Comparison of ENCODE assay signal across 16 mouse cellular contexts in genomic region chr13:54912894-54913621, GRCm38 (mm10). TPM values are rescaled to one million over a fixed set of nuclear protein-coding genes. Genes with fewer than 3 reads are reported as not detected.
DNase-seq lines count a peak whose midpoint lies in the region; ATAC-seq and TF ChIP-seq lines count a peak whose summit lies in the region.
"Had no signal": no experiment of that assay in that cellular context is flagged by ENCODE, and none has a peak within 500 bp of the region (broad histone marks: within the 10 kb centered on the region; RNA-seq: fewer than 3 reads in every experiment).

No protein-coding gene starts in this region.

- no peak overlapping the region for H3K4me2 ChIP-seq in forebrain, postnatal 0 days (ENCODE audit: low read depth)
- H3K4me2 ChIP-seq: embryonic facial prominence, embryonic 13.5 days had no signal

- TF ChIP-seq CTCF in E14TG2a.4 (conservative IDR thresholded peaks at IDR 0.05; ENCODE audit: low read length) = no peak
- TF ChIP-seq CTCF in forebrain, postnatal 0 days (IDR thresholded peaks at IDR 0.05; ENCODE audit: low read depth) = no peak

- intact Hi-C loops in left cerebral cortex, postnatal 4 days (cut with DNase I) = no loop called here

- H3K9ac ChIP-seq in forebrain, postnatal 0 days = no peak overlapping the region
- H3K9ac ChIP-seq: embryonic facial prominence, embryonic 13.5 days; liver, embryonic 14.5 days; midbrain, embryonic 12.5 days had no signal

- H3K4me1 ChIP-seq in E14TG2a.4 (replicated peaks; ENCODE audit: low read depth, low read length) = peaks cover 78% of the 10 kb centered on the region
- H3K4me1 ChIP-seq in forebrain, postnatal 0 days (ENCODE audit: insufficient read depth) = peaks cover 6% of the 10 kb centered on the region; the same call in 1 of the 2 replicates

- H3K4me3 ChIP-seq in E14TG2a.4 (replicated peaks; ENCODE audit: low read length) = peak overlapping the region; percentile 43; the same call in 1 of the 2 replicates
- H3K4me3 ChIP-seq in forebrain, postnatal 0 days (ENCODE audit: low read depth, low read length) = no peak overlapping the region

- peaks cover 29% of the 10 kb centered on the region for H3K27me3 ChIP-seq in E14TG2a.4 (ENCODE audit: insufficient read depth, low read length)
- H3K27me3 ChIP-seq in forebrain, postnatal 0 days (ENCODE audit: insufficient read depth, low read length) = no peaks in the 10 kb centered on the region

- DNase-seq in left cerebral cortex, postnatal 4 days = peak; percentile 45
- DNase-seq in left cerebral cortex, adult 8-10 months (ENCODE audit: low spot score in 2 of 2) = no peak
- peak; percentile 93 for DNase-seq in Muller cell, postnatal 12 days (ENCODE audit: inconsistent ontology term)
- peak; percentile 15 for DNase-seq in forebrain, postnatal 0 days
- DNase-seq in ovary, adult 18-20 months (ENCODE audit: low spot score) = no peak
- DNase-seq in cerebellum, postnatal 36 days = no peak
- DNase-seq: cerebellum, adult 9-11 months; heart, postnatal 4 days; kidney, postnatal 10 days had no signal

- ATAC-seq in forebrain, postnatal 0 days = no peak; the same call in 1 of the 2 replicates
- ATAC-seq: CD4-positive, CD25-positive, alpha-beta regulatory T cell, adult 4 months had no signal

- no peak overlapping the region for H3K27ac ChIP-seq in forebrain, postnatal 0 days (ENCODE audit: low read depth, low read length)
- H3K27ac ChIP-seq: embryonic facial prominence, embryonic 13.5 days; liver, embryonic 14.5 days; midbrain, embryonic 12.5 days; stomach, postnatal 0 days had no signal

- H3K9me3 ChIP-seq in E14TG2a.4 (ENCODE audit: low read length) = no peaks in the 10 kb centered on the region; the same call in 1 of the 2 replicates
- H3K9me3 ChIP-seq in forebrain, postnatal 0 days (ENCODE audit: low read length) = no peaks in the 10 kb centered on the region
- H3K9me3 ChIP-seq: embryonic facial prominence, embryonic 13.5 days; midbrain, embryonic 12.5 days had no signal

- 11% methylated on average over 16 of the region's 16 CpGs for WGBS in forebrain, postnatal 0 days

- H3K36me3 ChIP-seq in E14TG2a.4 (ENCODE audit: insufficient read depth, low read length) = no peaks in the 10 kb centered on the region
- H3K36me3 ChIP-seq in forebrain, postnatal 0 days (ENCODE audit: insufficient read depth) = no peaks in the 10 kb centered on the region
- H3K36me3 ChIP-seq: embryonic facial prominence, embryonic 13.5 days; midbrain, embryonic 12.5 days had no signal

RNA-seq across cellular contexts. Expression of gene Unc5a, which starts 36.2 kb away (rescaled TPM):
- 10 to 100 TPM; 51.7 to 52.6 TPM for total RNA-seq in left cerebral cortex, postnatal 4 days (2021)
- 10 to 100 TPM; 86.2 to 95.5 (median 94.0) TPM for total RNA-seq in left cerebral cortex, adult 8-10 months (2022)
- total RNA-seq in forebrain, postnatal 0 days (2014; rRNA removed) = 27.5 and 46.1 TPM in 2 replicates
- 19.8 and 22.5 TPM in 2 replicates for polyA plus RNA-seq in forebrain, postnatal 0 days (2015; fragmentation: Nextera tagmentation; extraction: Ambion mirVana)
- total RNA-seq: neutrophil, adult 5-6 weeks had no signal

Comparison
In these comparisons a context has a peak if more than half of its experiments do, and no peak if none do; other contexts are left out.
1. DNase-seq: peak in left cerebral cortex, postnatal 4 days (single experiment), Muller cell, postnatal 12 days (single experiment) and forebrain, postnatal 0 days (single experiment); none in left cerebral cortex, adult 8-10 months (0 of 2), ovary, adult 18-20 months (single experiment) and cerebellum, postnatal 36 days (0 of 2).